Mouse (Mus musculus) layer of hippocampus, adult 11-12 months (tissue): ENCODE measurements around the gene Homer3.

Experiments
- DNase-seq: peaks from one replicate; pipeline ENCODE4 v3.0.0; 2022; ENCODE audit warnings: low spot score

The Homer3 gene

DNA sequence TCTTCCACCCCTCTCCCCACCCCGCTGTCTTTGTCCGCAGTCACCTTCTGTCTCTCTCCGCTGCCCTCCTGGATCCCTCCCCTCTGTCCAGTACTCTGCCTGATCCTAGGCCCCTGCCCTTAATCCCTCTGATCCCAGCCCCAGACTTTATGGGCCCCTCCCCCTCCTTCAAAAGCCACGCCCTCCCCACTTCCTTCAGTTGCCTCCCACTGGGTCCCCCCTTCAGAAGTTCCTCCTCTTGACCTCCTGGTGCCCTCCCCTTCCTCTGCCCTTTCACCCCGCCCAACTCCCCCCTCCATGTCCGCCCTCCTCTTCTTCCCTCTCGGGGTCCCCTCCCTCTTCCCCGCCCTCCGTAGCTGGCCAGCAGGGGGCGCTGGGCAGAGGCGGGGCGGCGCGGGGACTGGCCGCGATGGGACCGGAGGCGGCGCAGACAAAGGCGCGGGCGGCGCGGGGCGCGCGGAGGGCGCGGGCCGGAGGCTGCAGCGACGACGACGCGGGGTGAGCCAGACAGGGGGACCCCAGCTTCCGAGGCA is at the start of gene Homer3:
Gene Homer3 (plus strand): TSS at position 225 of the 533 bp plus-strand sequence.
- DNase-seq, result peak; percentile 82

DNA sequence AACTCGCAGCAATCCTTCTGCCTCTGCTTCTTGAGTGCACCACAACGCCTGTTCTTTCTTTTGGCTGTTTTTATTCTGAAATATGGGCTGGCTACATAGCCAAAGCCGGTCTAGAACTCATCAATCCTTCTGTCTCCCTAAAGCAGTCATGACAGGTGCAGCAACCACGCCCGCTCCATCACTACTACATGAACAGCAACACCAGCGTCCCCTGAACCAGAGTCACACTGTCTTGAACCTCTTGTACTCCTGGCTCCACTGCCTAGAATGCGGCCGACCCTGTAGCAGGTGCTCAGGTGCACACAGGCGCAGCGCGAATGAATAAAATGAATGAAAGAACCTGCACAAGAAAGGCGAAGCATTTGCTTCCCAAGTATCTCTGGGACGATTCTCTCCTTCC is 49.0 kb upstream of the Homer3 start:
- DNase-seq, result no peak

GRCm38 (mm10) chr8:70234080-70234780 is 48.4 kb upstream of the Homer3 start, which contains the start of the genes Sugp2 and Armc6:
TSS of gene Sugp2 (plus strand) at chr8:70234226.
TSS of gene Armc6 (minus strand) at chr8:70234466.
- peak; percentile 95 for DNase-seq

GRCm38 (mm10) chr8:70234781-70235128 is 47.9 kb upstream of the Homer3 start:
- no peak for DNase-seq

DNA sequence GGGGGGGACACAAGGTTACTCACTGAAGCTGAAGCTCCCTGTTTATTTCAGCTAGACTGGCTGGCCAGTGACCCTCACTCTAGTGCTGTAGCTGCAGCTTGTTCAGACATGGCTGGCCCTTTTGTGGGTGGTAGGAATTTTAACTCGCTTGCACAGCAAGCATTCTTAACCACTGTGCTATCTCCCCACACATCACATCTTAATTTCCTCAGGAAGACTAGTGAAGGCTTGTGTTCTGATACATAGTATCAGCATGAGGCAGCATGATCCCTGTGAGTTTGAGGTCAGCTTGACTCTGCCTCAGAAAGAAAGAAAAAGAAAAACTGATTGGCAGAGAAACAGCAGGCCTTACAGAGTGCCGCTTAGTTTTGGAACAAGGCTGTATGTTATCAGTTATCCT is 44.8 kb upstream of the Homer3 start:
- no peak for DNase-seq

- no peak for DNase-seq
Measured at GRCm38 (mm10) chr8:70240642-70241041, 42.0 kb upstream of the Homer3 start.

DNA sequence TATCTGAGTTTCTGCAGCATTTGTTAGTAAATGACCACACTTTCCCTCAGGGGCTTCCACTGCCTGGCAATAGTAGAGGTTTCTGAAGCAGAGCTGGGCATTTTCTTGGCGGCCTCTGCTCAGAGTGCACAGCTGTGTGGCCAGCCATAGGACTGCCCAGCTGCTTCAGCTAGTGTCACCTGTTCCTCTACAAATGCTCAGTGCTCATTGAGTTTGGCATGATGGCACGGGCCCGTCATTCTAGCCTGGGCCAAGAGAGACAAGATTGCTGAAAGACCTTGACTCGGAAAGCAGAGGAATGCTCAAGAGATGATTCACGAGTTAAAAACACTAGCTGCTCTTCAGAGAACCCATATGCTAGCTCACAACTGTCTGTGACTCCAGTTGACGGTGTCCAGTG is 36.0 kb upstream of the Homer3 start:
- no peak for DNase-seq

- DNase-seq, result no peak
Measured at GRCm38 (mm10) chr8:70247841-70248240, 34.8 kb upstream of the Homer3 start.

- no peak for DNase-seq
Measured at GRCm38 (mm10) chr8:70254628-70255027, 28.0 kb upstream of the Homer3 start.

GRCm38 (mm10) chr8:70257456-70257855 is 25.2 kb upstream of the Homer3 start:
- DNase-seq, result no peak

DNA sequence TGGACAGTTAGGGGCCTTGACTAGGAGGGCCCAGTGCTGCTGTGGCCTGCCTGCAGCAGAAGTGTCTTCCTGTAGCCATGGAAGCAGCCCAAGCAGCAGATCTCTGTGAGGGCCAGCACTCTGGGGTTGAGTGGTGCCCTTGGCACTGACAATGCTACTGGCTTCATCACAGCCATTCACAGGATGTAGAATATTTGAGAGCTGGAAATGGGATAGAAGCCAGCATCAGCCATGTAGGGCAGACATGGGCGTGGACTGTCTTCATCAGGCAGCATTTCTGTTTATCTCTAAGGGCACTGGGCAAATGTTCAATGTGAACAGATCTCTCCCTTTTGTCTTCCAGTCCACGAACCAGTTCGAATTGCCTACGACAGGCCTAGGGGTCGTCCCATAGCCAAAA is 24.0 kb upstream of the Homer3 start:
- DNase-seq, result no peak

GRCm38 (mm10) chr8:70259043-70259442 is 23.6 kb upstream of the Homer3 start:
- DNase-seq, result no peak

DNA sequence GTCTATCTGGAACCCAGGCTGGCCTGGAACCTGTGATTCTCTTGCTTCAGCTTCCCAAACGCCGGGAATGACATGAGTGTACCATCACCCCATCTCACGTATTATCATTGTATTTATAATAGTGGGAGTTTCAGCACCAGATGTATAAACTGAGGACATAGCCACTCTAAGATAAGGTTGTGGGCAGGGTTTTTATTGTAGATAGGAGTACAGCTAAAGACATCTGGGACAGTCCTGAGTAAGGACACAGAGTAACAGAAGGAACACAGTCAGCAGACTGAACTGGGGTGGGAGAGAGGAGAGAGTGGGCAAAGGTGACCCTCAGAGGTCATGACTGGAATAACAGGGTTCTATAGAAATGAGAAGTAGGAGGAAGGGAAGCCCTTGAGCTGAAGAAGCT is 15.0 kb upstream of the Homer3 start:
- no peak for DNase-seq

- no peak for DNase-seq
Measured at GRCm38 (mm10) chr8:70268311-70268710, 14.3 kb upstream of the Homer3 start.

- no peak for DNase-seq
Measured at GRCm38 (mm10) chr8:70268799-70269565, 13.6 kb upstream of the Homer3 start.

DNA sequence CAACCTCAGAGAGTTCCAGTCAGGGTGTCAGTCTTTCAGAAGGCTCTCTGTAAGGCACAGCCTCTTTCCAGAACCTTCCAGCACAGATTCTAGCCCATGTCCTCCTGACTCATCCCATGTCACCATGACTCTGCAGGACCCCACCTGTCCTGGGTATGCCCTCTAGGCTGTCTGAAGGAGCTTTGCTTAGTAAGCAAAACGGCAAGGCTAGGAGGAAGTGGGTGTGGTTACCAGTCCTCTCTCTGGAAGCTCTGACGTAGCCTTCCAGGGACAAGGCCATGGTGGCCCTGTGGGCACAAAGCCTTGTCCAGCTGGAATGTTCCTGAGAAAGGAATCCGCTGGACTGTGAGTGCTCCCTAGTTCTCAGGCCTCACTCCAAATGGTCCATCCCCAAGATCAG is 9.7 kb upstream of the Homer3 start:
- DNase-seq, result no peak

GRCm38 (mm10) chr8:70274350-70274749 is 8.3 kb upstream of the Homer3 start:
- no peak for DNase-seq

GRCm38 (mm10) chr8:70276476-70276875 is 6.2 kb upstream of the Homer3 start:
- DNase-seq, result no peak

- DNase-seq, result peak; percentile 65
Measured at GRCm38 (mm10) chr8:70278175-70278574, 4.5 kb upstream of the Homer3 start.

GRCm38 (mm10) chr8:70279266-70279665 is 3.4 kb upstream of the Homer3 start:
- no peak for DNase-seq

GRCm38 (mm10) chr8:70281001-70281400 is 1.6 kb upstream of the Homer3 start:
- DNase-seq, result no peak

DNA sequence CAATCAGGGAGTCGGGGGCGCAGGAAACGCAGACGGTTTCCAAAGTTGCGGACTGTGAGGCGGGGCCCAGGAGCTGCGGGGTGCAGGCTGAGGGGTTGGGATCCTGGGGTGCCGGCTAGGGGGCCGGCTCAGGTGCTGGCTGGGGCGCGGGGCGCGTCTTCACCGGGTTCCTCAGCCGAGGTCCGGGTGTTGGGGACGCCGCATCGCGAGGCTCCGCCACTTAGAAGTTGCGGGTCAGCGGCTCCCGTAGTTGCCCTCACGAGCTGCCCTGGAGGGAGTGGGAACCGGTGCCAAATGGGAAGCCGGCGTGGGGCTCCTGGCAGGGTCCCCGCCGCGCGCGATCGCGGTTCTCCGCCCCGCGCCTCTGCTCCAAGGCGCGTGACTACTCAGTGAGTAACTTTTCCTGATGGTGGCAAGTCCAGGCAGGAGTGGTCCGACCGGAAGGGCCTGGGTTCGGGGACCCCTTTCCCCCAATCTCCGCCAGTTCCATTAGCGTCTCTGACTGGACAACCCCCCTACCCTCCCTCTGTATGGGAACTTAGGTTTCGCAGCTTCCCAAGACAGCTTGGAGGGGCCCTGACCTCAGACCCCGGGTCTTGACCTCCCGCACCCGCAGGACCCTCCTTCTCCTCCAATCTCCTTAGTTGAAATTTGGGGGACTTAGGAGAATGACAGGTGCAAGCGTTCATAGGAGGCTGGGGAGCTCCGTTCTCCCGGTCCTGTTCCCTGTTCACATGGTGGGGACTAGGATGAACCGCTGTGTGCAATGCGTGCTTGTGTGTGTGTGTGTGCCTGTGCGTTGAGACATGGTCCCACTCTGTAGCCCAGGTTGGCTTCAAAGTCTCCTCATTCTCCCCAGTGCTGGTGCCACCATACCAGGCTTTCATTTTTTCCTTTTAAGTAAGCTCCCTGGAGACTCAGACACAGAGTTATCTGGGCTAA is 780 bp downstream of the Homer3 start:
- no peak for DNase-seq
